Comparison of ENCODE assay signal across 8 mouse cellular contexts in the genomic region with DNA sequence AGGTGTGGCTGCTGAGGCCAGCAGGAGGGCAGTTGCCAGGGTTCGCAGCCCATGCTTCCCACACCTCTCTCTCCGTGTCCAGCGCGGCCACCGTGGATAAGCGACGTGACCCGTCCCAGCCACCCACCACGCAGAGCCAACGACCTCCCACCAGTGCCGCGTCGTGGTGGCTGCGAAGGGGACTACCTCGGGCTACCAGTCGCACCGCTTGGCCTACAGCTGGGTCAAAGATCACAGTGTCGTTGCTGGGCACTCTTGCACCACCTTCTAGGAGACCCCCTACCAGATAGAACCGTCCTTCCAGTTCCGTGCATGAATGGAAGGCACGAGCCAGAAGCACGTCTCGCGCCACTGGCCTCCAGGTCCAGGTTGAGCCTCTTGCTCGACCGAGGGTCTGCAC. TPM values are rescaled to one million over a fixed set of nuclear protein-coding genes. Genes with fewer than 3 reads are reported as not detected.
DNase-seq lines count a peak whose midpoint lies in the region; ATAC-seq lines count a peak whose summit lies in the region.

No protein-coding gene starts in this region.

- 10% methylated on average over 7 of the region's 26 CpGs for WGBS in embryonic facial prominence, embryonic 14.5 days
- 2% methylated on average over 26 of the region's 26 CpGs for WGBS in midbrain, embryonic 14.5 days

- peak; percentile 40 for DNase-seq in adrenal gland, postnatal 10 days
- no peak for DNase-seq in adrenal gland, postnatal 25 days
- DNase-seq in layer of hippocampus, adult 9-11 months = peak; percentile 43
- no peak for DNase-seq in layer of hippocampus, adult 9-10 months (ENCODE audit: low spot score)
- no peak for DNase-seq in embryonic facial prominence, embryonic 14.5 days (ENCODE audit: low spot score)
- DNase-seq in kidney, postnatal 4 days = peak; percentile 42 to 60
- no peak for DNase-seq in midbrain, embryonic 14.5 days
- DNase-seq in yolk sac, embryonic 10.5 days (ENCODE audit: low spot score) = no peak

- peak; percentile 23 for ATAC-seq in embryonic facial prominence, embryonic 14.5 days (ENCODE audit: low read depth)
- ATAC-seq in midbrain, embryonic 14.5 days (ENCODE audit: low FRiP score, low TSS enrichment) = peak; percentile 65

- H3K27ac ChIP-seq in embryonic facial prominence, embryonic 14.5 days (replicated peaks; ENCODE audit: low read depth, low read length) = no peak overlapping the region
- peak overlapping the region; percentile 80 for H3K27ac ChIP-seq in midbrain, embryonic 14.5 days (replicated peaks; ENCODE audit: low read depth, low read length)

- H3K27me3 ChIP-seq in embryonic facial prominence, embryonic 14.5 days (replicated peaks; ENCODE audit: control insufficient read depth, insufficient read depth, low read length) = no peaks in the 10 kb centered on the region
- H3K27me3 ChIP-seq in midbrain, embryonic 14.5 days (ENCODE audit: control insufficient read depth, insufficient read depth, low read length) = no peaks in the 10 kb centered on the region

- peaks cover 12% of the 10 kb centered on the region for H3K36me3 ChIP-seq in embryonic facial prominence, embryonic 14.5 days (ENCODE audit: control insufficient read depth, insufficient read depth, low read length)
- H3K36me3 ChIP-seq in midbrain, embryonic 14.5 days (ENCODE audit: control insufficient read depth, insufficient read depth, low read length) = peaks cover 19% of the 10 kb centered on the region

- 0 out of 2 replicates have a peak, but pooled peaks cover 3% of the 10 kb centered on the region for H3K9me3 ChIP-seq in embryonic facial prominence, embryonic 14.5 days (ENCODE audit: control insufficient read depth, low read length)
- peaks cover 3% of the 10 kb centered on the region for H3K9me3 ChIP-seq in midbrain, embryonic 14.5 days (ENCODE audit: control insufficient read depth, low read length)

- H3K9ac ChIP-seq in embryonic facial prominence, embryonic 14.5 days (ENCODE audit: low read depth, low read length) = peak overlapping the region; percentile 61
- H3K9ac ChIP-seq in midbrain, embryonic 14.5 days (replicated peaks; ENCODE audit: low read length) = peak overlapping the region; percentile 73

- H3K4me1 ChIP-seq in embryonic facial prominence, embryonic 14.5 days (ENCODE audit: control insufficient read depth, insufficient read depth, low read length) = 0 out of 2 replicates have a peak, but pooled peaks cover 3% of the 10 kb centered on the region
- peaks cover 11% of the 10 kb centered on the region for H3K4me1 ChIP-seq in midbrain, embryonic 14.5 days (ENCODE audit: control insufficient read depth, insufficient read depth, low read length)

- peak overlapping the region; percentile 64 for H3K4me2 ChIP-seq in embryonic facial prominence, embryonic 14.5 days (ENCODE audit: low read depth, low read length)
- H3K4me2 ChIP-seq in midbrain, embryonic 14.5 days (ENCODE audit: low read length) = peak overlapping the region; percentile 94

- H3K4me3 ChIP-seq in embryonic facial prominence, embryonic 14.5 days (ENCODE audit: low read depth, low read length) = peak overlapping the region; percentile 46
- peak overlapping the region; percentile 39 for H3K4me3 ChIP-seq in midbrain, embryonic 14.5 days (replicated peaks; ENCODE audit: low read depth, low read length)

RNA-seq across cellular contexts. Expression of gene Klhdc9, which starts 0.3 kb away (rescaled TPM):
- total RNA-seq in adrenal gland, postnatal 10 days (2021) = 1 to 10 TPM; 5.3 to 5.7 TPM
- total RNA-seq in adrenal gland, postnatal 25 days (2021) = 1.4 and 4.9 TPM in 2 replicates
- 2.2 and 3.0 TPM in 2 replicates for polyA plus RNA-seq in embryonic facial prominence, embryonic 14.5 days (2014; fragmentation: Nextera tagmentation; extraction: Ambion mirVana)
- 3.6 and 3.7 TPM in 2 replicates for polyA plus RNA-seq in midbrain, embryonic 14.5 days (2014; fragmentation: Nextera tagmentation; extraction: Ambion mirVana)

RNA-seq across cellular contexts. Expression of gene Nectin4, which starts 9.6 kb away (rescaled TPM):
- under 1 TPM; 0.12 to 0.21 TPM for total RNA-seq in adrenal gland, postnatal 10 days (2021)
- 0.12 TPM in 1 of 2 replicates, not detected in the other for total RNA-seq in adrenal gland, postnatal 25 days (2021)
- 7.7 and 10.7 TPM in 2 replicates for polyA plus RNA-seq in embryonic facial prominence, embryonic 14.5 days (2014; fragmentation: Nextera tagmentation; extraction: Ambion mirVana)
- 1.4 and 1.6 TPM in 2 replicates for polyA plus RNA-seq in midbrain, embryonic 14.5 days (2014; fragmentation: Nextera tagmentation; extraction: Ambion mirVana)

RNA-seq across cellular contexts. Expression of gene Pfdn2, which starts 14.8 kb away (rescaled TPM):
- total RNA-seq in adrenal gland, postnatal 10 days (2021) = 100 to 1,000 TPM; 107 to 114 TPM
- 140 and 145 TPM in 2 replicates for total RNA-seq in adrenal gland, postnatal 25 days (2021)
- 49.1 and 49.5 TPM in 2 replicates for polyA plus RNA-seq in embryonic facial prominence, embryonic 14.5 days (2014; fragmentation: Nextera tagmentation; extraction: Ambion mirVana)
- polyA plus RNA-seq in midbrain, embryonic 14.5 days (2014; fragmentation: Nextera tagmentation; extraction: Ambion mirVana) = 63.0 and 94.0 TPM in 2 replicates

RNA-seq across cellular contexts. Expression of gene Nit1, which starts 14.8 kb away (rescaled TPM):
- 10 to 100 TPM; 51.4 to 56.0 TPM for total RNA-seq in adrenal gland, postnatal 10 days (2021)
- total RNA-seq in adrenal gland, postnatal 25 days (2021) = 83.2 and 86.9 TPM in 2 replicates
- polyA plus RNA-seq in embryonic facial prominence, embryonic 14.5 days (2014; fragmentation: Nextera tagmentation; extraction: Ambion mirVana) = 28.8 and 29.7 TPM in 2 replicates
- 39.1 and 45.0 TPM in 2 replicates for polyA plus RNA-seq in midbrain, embryonic 14.5 days (2014; fragmentation: Nextera tagmentation; extraction: Ambion mirVana)

RNA-seq across cellular contexts. Expression of gene Arhgap30, which starts 28.5 kb away (rescaled TPM):
- total RNA-seq in adrenal gland, postnatal 10 days (2021) = 1 to 10 TPM; 5.1 to 6.1 TPM
- 1.8 and 2.2 TPM in 2 replicates for total RNA-seq in adrenal gland, postnatal 25 days (2021)
- polyA plus RNA-seq in embryonic facial prominence, embryonic 14.5 days (2014; fragmentation: Nextera tagmentation; extraction: Ambion mirVana) = 1.9 and 2.0 TPM in 2 replicates
- 0.09 and 0.42 TPM in 2 replicates for polyA plus RNA-seq in midbrain, embryonic 14.5 days (2014; fragmentation: Nextera tagmentation; extraction: Ambion mirVana)

Comparison
In these comparisons a context has a peak if more than half of its experiments do, and no peak if none do; other contexts are left out.
1. DNase-seq: peak in adrenal gland, postnatal 10 days (single experiment), layer of hippocampus, adult 9-11 months (single experiment) and kidney, postnatal 4 days (2 of 2); none in adrenal gland, postnatal 25 days (single experiment), layer of hippocampus, adult 9-10 months (single experiment), embryonic facial prominence, embryonic 14.5 days (single experiment), midbrain, embryonic 14.5 days (single experiment) and yolk sac, embryonic 10.5 days (single experiment).